Mouse (Mus musculus) megakaryocyte progenitor cell, adult 5-6 weeks (primary cell): ENCODE measurements around the gene Hoxd4. TPM values are rescaled to one million over a fixed set of nuclear protein-coding genes. Genes with fewer than 3 reads are reported as not detected.

Experiments
- ATAC-seq: replicated peaks from 2 replicates; pipeline ENCODE4 v1.8.0; 2016; ENCODE audit warnings: mild to moderate bottlenecking, moderate TSS enrichment, inconsistent platforms; ENCODE audit not compliant: poor library complexity
- total RNA-seq, 2 experiments: library from RNA; stranded (forward) in 1 of 2; stranded (reverse) in 1 of 2; fragments of 157-497, 149-512 nt in 1 of 2; fragments of 200-1000 nt in 1 of 2; gene quantifications; 2 replicates each; pipeline versions ENCODE4 v1.2.3 to v1.2.4; 2015 to 2017

The Hoxd4 gene
- total RNA-seq (2015), result not detected in 2 replicates
- not detected in 2 replicates for total RNA-seq (2017)

DNA sequence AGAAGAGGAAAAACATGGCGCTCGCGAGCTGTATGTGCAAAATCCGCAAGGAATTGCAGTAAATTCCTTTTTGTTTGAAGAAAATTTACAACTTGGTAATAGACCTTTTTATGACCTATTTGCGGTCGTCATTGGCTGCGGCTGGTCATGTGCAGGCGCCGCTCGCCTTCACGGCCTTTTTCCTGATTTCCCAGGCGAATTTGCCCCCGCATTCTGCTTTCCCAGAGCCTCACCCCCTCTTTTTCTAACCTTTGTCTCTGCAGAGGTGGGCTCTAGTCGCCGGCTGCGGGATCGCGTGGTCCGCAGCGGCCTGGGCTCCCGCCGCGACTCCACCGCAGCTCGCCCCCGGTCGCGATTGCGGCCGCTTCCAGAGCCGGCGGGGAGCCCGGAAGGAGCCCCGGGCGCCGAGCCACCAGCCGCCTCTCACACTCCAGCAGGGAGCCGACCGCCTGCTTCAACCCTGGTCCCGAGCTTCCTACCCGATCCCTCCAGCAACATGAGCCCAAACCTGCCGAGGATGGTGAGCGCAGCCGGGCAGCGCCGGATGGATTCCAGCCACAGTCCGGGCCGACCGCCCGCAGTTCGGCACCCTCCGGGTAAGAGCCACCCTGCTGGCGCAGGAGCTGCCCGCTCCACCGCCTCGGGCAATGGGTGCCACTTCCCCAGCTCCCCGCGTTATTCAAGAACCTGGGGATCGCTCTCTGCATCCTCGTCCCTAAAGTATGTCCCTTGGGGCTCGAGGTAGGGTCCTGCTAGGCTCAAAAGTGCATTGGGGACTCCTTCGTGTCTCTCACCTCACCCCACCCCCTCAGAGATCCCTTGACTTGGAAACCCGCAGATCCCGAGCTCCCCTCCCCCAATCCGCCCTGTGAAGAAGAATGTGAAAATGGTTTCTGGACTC, at the start of gene Hoxd4, which contains the start of gene Hoxd3:
TSS of gene Hoxd4 (plus strand) at position 209 of the 901 bp plus-strand sequence.
TSS of gene Hoxd3 (plus strand) at position 207 of the 901 bp plus-strand sequence.
- no peak for ATAC-seq

DNA sequence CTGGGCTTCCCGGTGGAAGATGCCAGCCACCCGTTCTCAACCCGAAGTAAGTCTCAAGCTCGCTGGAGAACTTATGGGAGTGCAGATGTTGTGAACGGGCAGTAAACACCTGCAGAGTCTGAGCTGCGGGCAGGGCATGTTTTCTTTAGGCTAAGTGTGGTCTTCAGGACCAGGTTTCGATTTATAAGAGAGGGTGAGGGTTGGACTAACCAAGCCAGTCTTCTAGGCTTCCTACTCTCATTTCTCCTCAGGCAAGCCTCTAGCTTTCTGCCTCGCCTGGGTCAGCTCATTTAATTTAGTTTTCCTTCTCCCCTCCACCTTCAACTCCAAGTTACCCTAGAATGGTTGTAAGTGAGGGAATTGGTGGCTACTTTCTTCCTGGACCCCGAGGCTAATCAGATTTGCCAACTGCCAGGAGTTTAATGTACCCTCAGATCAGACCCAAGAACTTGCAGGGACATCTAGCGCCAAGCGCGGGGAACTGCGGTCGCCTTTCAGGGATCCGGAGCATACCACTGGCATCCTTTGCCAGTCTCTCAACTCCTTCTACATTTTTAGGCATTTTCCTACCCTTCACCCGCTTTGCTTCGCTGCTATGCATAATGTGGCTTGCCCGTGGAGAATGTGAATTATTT, 48.3 kb upstream of the Hoxd4 start:
- ATAC-seq, result peak; percentile 61

DNA sequence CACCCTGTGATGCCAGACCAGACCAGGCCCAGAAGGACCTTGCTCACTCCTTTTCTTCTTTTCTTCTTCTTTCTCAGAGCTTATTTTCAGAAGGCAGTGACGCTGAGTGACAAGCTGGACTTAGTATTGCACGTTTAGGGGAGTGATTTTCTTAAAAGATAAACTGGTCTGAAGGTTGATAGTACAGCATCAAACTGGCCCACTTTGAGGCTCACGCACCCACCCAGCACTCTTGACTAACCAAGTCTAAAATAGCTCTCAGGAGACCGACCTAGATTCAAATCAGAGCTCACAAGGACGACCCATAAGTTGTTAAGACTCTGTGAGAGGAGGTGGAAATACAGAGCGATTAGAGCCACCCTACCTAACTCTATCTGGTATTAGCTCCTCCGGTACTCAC, 45.3 kb upstream of the Hoxd4 start:
- no peak for ATAC-seq

DNA sequence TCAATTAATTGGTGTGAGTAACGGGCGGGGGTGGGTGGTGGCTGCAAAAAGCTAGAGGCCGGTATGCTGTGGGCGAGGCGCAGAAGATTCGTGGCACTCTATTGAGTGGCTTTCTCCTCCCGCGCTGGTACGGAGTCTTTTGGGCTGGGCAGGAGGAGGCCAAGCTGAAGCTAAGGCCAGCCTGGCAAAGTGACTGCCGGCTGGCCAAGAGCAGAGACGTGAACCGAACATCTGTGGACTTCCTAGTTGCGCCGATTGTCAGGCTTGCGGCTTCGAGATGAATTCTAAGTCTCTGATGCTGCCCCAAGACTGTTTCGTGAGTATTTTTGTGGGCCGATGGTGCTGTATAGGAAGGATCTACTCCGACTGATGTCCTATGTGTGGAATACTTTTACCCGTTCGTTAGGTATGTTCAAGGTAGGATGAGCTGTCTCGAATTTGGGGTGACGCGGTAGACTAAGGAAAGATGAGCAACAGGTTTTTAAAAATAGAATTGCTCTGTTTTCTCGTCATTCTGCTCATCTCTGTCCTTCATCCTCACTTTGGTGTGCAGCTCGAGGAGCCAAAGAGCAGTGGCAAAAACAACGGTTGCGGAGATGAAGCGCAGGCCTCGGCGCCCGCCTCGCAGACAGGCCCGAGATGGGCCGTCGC, 44.4 kb upstream of the Hoxd4 start:
- no peak for ATAC-seq

DNA sequence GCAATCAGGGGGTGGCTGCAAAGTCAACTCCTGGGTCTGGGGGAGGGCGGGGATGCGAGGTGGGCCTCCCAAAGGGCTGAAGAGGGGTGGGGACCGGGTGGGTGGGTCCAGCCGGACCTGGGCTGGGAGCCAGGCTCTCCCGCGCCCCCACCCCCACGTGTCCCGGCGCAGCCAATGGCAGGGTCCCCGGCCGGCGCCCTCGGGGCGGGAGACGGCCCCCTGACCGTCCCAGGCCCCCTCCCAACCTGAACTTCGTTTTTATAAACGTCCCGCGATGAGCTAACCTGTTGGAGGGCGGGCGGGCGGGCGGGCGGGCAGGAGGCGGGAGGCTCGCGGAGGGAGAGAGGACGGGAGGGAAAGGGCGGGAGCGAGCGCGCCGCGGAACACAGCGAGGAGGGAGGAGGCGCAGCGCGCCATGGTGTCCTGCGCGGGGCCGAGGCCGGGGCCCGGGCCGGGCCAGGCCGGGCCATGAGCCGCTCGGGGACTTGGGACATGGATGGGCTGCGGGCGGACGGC, 43.8 kb upstream of the Hoxd4 start, which contains the start of gene Hoxd13:
TSS of gene Hoxd13 (plus strand) at position 469 of the 516 bp plus-strand sequence.
- no peak for ATAC-seq

DNA sequence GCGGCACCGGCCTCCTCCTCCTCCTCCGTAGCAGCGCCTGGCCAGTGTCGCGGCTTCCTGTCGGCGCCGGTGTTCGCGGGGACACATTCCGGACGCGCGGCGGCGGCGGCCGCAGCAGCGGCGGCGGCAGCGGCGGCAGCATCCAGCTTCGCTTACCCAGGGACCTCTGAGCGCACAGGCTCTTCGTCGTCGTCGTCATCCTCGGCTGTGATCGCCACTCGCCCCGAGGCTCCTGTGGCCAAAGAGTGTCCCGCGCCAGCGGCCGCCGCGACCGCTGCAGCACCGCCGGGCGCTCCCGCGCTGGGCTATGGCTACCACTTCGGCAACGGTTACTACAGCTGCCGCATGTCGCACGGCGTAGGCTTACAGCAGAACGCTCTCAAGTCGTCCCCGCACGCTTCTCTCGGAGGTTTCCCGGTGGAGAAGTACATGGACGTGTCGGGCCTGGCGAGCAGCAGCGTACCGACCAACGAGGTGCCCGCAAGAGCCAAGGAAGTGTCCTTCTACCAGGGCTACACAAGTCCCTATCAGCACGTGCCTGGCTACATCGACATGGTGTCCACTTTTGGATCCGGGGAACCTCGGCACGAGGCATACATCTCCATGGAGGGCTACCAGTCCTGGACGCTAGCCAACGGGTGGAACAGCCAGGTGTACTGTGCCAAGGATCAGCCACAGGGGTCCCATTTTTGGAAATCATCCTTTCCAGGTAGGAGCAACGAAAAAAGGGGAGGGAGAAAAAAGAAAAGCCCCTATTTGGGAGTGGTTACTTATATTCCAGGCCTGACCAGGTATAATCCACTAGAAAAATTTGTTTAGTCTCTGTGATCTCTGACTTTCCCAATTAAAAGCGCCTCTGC, 43.1 kb upstream of the Hoxd4 start:
- no peak for ATAC-seq

DNA sequence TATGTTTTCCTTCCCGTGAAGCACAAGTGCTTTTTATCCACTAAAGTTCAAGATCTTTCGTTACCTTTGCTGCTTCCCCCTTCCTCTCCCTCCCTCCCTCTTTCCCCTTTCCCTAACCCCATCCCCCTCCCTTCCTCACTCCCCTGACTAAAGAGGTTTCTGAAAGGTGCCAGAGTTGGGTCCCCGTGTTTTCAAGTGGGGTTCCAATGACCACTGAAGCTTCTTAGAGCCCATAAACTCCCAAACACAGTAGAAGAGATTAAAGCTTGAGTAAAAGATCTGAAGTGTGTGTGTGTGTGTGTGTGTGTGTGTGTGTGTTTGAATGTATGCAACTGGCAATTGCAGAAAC, 42.5 kb upstream of the Hoxd4 start:
- no peak for ATAC-seq

DNA sequence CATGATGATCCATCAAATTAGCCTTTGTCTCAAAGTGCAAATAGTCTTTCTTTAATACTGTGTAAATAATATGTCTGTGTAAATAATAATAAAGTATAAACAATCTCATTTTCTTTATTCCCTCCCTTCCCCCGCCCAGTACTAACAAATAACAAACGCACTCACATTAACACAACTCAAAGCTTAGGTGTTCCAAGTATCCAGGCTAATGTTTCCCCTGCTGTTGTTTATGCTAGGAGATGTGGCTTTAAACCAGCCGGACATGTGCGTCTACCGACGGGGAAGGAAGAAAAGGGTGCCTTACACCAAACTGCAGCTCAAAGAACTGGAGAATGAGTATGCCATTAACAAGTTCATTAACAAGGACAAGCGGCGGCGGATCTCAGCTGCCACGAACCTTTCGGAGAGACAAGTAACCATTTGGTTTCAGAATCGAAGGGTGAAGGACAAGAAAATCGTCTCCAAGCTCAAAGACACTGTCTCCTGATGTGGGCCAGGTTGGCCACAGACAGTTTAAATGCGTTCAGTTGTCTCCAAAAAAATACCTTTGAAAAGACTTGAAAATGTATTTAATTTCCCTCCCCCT, 42.0 kb upstream of the Hoxd4 start:
- ATAC-seq, result no peak

DNA sequence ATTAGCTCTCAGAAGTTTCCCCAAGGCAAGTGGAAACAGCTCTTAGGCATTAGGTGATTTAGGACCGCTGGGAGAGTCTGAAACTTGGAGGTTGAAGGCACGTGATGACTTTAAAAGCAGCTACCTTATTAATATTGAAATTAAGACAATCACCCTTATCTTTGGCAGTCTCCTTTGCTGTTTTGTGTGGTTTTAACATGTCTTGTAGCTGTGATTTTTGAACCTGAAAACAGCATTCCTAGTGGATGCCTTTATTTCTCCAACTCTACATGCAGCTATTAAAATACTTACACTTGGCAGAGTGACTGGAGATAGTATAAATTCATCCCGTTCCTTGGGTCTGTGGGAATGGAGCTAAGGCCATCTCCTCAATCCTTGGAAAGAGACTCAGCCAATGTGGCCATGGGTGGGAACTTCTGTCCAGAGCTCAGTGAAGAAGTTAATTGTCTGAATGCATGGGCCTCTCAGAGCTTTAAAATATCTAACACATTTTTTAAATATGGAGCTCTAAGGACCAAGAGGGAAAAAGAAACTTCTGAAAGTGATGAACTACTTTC, 41.0 kb upstream of the Hoxd4 start:
- no peak for ATAC-seq

DNA sequence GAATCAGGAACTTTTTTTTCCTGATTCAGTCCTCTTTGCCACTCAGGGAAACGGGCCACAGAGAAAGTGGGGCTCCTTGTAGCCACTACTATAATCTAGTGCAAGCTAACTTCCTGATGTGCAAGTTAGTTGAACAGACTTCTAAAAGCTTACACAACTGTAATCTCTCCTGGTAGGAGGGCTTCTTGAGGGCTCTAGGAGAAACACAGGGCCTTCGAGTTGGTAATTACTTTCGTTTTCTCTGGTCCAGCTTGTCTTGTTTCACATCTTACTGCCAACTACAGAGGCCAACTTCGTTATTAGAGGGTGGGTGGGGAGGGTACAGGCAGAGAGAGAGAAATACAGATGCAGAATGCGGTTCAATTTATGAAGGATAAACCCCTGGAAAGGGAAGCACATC, 39.9 kb upstream of the Hoxd4 start:
- no peak for ATAC-seq

DNA sequence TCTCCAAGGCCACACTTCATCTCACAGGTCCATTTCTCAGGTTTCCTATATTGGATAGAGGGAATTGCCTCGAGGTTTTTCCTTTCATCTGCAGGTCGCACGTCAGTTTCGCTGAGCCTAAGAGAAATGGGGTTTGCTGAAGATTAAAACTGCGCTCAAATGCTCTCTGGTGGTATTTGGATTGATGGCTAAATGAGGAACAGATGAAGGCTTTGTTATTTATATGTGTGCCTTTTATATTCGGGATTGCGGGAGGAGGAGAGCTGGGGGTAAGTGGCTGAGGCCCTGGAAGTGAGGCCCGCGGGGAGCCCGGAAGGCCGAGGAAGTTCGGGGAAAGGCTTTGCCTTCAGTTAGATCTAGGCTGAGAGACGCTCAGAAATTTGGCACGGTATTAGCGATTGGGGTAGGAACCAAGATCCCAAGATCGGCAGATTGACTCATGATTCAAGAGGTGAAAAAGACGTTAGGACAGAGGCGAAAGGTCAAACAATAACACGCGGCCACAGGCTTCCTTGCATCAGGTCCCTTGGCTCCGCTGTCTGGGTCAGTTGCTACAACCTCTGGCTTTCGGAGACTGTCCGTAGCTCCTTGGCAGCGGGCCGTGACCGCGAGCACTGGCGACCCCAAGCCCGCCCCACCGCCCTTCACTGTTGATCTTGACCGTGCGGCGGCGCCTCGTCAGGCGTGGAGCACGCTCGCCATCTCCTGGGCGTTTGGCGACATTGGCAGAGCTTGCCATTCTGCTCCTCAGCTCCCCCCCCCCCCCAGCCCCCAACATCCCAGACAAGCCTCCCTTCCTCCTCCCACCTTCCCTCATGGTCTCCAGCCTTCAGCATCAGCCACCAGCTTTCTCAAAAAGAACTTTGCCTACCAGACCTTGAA, 39.0 kb upstream of the Hoxd4 start:
- ATAC-seq, result peak; percentile 89

DNA sequence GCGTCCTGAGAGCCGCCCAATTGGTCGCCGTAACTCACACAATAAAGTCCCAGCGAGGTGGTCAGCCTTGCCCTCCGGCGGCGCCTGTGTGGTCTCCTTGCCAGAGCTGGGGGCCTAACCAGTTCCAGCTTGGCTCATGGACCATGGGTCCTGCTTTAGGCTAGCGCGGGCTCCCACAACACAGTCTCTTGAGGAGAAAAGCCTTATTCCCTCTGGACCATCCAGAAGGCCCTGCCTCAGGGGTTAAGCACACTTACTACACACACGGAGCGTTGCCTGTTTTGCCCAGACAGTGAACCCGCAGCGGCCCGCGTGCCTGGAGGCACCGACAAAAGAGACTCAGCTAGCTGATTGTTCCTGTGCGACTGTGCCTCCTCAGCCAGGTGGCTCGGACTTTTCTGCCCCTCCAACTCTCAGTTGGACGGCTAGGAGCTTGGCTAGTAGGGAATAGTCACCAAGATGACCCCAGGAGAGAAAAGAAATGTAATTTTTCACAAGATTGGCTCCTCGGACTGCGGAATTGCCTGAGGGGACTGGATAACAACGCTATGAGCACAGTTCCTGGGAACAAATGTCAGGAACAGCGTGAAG, 37.8 kb upstream of the Hoxd4 start:
- ATAC-seq, result no peak

DNA sequence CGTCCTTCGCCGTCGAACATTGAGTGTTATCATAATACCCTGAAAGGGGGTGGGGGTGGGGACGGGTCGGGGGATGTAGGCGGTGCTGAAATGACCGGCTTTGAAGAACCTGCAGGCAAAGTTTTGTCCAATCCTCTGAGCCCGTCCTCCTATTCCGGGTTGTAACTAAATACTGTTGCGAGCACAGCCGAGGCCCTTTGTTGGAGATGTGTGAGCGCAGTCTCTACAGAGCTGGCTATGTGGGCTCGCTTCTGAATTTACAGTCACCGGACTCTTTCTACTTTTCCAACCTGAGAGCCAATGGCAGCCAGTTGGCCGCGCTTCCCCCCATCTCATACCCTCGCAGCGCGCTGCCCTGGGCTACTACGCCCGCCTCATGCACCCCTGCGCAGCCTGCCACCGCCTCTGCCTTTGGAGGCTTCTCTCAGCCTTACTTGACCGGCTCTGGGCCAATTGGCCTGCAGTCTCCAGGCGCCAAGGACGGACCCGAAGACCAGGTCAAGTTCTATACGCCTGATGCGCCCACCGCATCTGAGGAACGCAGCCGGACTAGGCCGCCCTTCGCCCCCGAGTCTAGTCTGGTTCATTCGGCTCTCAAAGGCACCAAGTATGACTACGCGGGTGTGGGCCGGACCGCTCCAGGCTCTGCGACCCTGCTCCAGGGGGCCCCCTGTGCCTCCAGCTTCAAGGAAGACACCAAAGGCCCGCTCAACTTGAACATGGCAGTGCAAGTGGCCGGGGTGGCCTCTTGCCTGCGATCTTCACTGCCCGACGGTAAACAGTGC, 36.7 kb upstream of the Hoxd4 start, which contains the start of gene Hoxd12:
TSS of gene Hoxd12 (plus strand) at position 133 of the 785 bp plus-strand sequence.
- no peak for ATAC-seq

DNA sequence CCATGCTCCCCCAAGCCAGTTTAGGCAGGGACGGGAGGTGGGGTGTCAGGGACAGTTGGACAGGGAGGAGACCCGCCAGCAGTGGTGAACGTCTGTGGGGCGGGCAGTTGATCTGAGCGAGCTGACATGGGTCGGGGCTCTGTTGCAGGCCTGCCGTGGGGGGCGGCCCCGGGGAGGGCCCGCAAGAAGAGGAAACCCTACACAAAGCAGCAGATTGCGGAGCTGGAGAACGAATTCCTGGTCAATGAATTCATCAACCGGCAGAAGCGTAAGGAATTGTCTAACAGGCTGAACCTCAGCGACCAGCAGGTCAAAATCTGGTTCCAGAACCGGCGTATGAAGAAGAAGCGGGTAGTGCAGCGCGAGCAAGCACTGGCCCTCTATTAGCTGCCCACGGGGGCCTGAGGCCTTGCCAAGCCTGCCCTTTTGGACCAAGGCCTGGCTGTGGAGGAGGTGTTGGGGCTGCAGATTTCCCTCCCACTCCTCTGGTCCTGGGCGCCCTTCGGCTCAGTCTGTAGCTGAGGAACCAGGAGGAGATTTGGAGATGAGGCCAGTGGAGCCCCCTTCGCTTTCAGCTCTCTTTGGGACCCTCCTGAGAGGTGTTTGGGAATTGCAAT, 36.0 kb upstream of the Hoxd4 start:
- no peak for ATAC-seq

DNA sequence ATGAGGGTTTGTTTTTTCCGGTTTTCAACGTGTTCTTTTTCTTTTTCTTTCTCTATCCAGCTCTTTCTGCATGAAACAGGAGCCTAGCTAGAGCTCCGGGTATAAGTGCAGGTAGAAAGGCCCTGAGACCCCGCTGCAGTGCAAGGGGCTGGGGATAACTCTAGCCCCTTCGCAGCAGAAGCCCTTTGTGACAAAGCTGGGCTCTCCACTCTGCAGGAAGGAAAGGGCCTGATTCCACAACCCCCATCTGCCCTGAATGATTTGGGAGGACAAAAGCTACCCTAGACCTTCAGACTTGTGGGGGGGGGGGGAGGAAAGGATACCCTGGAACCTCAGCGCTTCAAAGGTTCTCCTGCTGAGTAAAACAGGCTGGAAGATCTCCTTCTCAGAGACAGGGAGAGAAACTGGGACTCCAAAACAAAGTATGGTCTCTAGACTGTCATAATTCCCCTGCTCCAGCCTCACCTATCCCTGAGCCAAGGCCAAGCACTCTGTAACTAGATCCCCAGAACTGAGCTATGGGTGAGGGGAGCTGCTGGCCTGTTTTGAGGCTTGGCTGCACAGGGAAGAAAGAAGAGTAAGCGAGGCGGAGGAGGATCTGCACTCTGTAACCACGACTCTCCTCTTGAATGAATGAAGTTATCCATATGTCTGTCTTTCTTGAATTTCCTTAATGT, 35.2 kb upstream of the Hoxd4 start:
- ATAC-seq, result no peak

DNA sequence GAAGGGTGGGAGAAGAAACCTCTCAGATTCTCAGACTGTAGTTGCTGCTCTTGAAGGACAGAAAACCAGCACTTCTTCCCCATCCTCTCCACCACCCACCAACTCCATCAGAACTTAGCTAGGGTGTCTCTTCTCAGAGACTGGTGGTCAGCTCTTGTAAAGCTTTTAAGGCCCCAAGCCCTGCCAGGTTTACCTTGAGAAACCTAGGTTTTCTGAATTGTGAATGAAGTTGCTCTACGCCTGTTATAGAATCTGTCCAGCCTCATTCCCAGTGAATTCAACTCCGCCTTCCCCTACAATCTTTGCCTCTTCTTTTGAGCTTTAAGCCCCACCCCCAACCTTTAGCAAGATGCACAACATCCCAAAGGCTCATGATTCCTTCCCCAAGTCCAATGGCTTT, 34.6 kb upstream of the Hoxd4 start:
- ATAC-seq, result no peak
